Mouse (Mus musculus) limb, embryonic 13.5 days (tissue): Measurements from ENCODE around the gene Gm20388. TPM values are rescaled to one million over a fixed set of nuclear protein-coding genes. Genes with fewer than 3 reads are reported as not detected.

ENCODE experiments used
- ATAC-seq: fragments of 200-750 bp; cut with Nextera tagmentation; 2 replicates; pipeline ENCODE4 v1.8.0; 2017; ENCODE audit warnings: low read depth, moderate number of reproducible peaks, moderate TSS enrichment; ENCODE audit not compliant: low FRiP score
- H3K27ac ChIP-seq: fragments of 300-500 bp; sonication (generic); 2 replicates; pipeline ENCODE4 v1.5.1; 2015; ENCODE audit warnings: inconsistent platforms, mild to moderate bottlenecking, moderate library complexity
- H3K27me3 ChIP-seq: fragments of 300-500 bp; sonication (generic); 2 replicates; pipeline ENCODE4 v1.6.1; 2015; ENCODE audit warnings: mild to moderate bottlenecking, inconsistent platforms
- H3K36me3 ChIP-seq: fragments of 300-500 bp; sonication (generic); 2 replicates; pipeline ENCODE4 v1.6.1; 2015; ENCODE audit warnings: inconsistent platforms, mild to moderate bottlenecking, moderate library complexity
- H3K4me1 ChIP-seq: fragments of 300-500 bp; sonication (generic); 2 replicates; pipeline ENCODE4 v1.6.1; 2015; ENCODE audit warnings: inconsistent platforms
- H3K4me2 ChIP-seq: fragments of 300-500 bp; sonication (generic); replicated peaks from 2 replicates; pipeline ENCODE4 v1.6.1; 2015; ENCODE audit warnings: inconsistent platforms, mild to moderate bottlenecking, moderate library complexity
- H3K4me3 ChIP-seq: fragments of 300-500 bp; sonication (generic); 2 replicates; pipeline ENCODE4 v1.5.1; 2015; ENCODE audit warnings: moderate library complexity, mild to moderate bottlenecking, inconsistent platforms
- H3K9ac ChIP-seq: fragments of 300-500 bp; sonication (generic); 2 replicates; pipeline ENCODE4 v1.6.1; 2015; ENCODE audit warnings: mild to moderate bottlenecking, inconsistent platforms
- H3K9me3 ChIP-seq: fragments of 300-500 bp; sonication (generic); 2 replicates; pipeline ENCODE4 v1.6.1; 2016; ENCODE audit warnings: inconsistent platforms
- WGBS: fragments of 180-500 bp; shearing (Covaris S2); methylation state at CpG from one replicate; pipeline ENCODE4 v1.1.7; 2015; 5-methylcytosine and 5-hydroxymethylcytosine counted together
- polyA plus RNA-seq: library from polyadenylated mRNA; unstranded; fragments of >200 nt; fragmentation: Nextera tagmentation; extraction: Ambion mirVana; gene quantifications from 2 replicates; pipeline ENCODE4 v1.2.1, GENCODE M21; 2015

Gm20388 gene
- polyA plus RNA-seq, 1 experiment from 2014 or later = 7.1 TPM

DNA sequence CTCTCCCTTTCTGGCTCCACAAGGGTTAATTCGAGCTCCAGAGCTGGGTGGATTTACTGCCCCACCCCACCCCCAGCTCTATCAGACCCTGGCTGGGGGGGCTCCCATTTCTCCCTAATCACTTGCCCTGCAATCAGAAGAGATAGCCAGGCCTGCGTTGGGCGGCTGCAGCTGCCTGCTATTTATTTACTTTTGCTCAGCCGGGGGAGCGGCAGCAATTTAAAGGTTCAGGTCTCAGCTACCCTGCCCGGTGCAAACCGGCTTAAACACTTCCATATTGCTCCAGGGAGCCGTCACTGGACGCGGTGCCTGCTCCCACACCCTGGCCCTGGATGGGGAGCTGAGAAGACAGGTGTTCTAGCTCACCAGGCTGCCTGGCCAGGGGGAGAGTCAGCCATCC lies 1467.0 kb downstream of the Gm20388 start:
- Histone ChIP-seq H3K27ac (no peak overlapping the region), H3K9ac (0 out of 2 replicates have a peak overlapping the region, but pooled peaks have one; percentile 15), H3K4me3 (no peak overlapping the region), H3K36me3 (no peaks in the 10 kb centered on the region), H3K27me3 (peaks cover 52% of the 10 kb centered on the region), H3K9me3 (no peaks in the 10 kb centered on the region), H3K4me2 (0 out of 2 replicates have a peak overlapping the region, but pooled peaks have one; percentile 11), H3K4me1 (peaks cover 48% of the 10 kb centered on the region)
- WGBS = 4% methylated on average over 10 of the region's 10 CpGs
- ATAC-seq = no peak

DNA sequence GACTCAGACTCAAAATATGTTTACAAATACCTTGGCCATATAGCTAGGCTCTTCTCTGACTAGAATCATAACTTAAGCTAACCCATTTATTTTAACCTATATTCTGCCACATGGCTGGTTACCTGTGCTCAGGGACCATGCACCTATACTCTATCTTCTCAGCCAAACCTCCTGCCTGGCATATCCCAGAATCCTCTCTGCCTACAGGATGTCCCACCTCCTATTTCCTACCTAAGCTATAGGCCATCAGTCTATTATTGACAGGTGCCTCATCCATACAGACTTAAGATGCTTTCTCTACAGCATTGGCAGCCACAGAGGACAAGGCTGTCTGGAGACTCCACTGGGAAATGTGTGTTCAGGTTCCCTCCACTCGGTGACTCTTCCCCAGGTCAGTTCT lies 1468.7 kb downstream of the Gm20388 start:
- H3K4me3 ChIP-seq = no peak overlapping the region
- H3K9ac ChIP-seq = no peak overlapping the region
- 82% methylated on average over 1 of the region's 1 CpGs for WGBS
- no peaks in the 10 kb centered on the region for H3K36me3 ChIP-seq
- H3K4me2 ChIP-seq = no peak overlapping the region
- H3K4me1 ChIP-seq = peaks cover 48% of the 10 kb centered on the region
- no peak overlapping the region for H3K27ac ChIP-seq
- no peaks in the 10 kb centered on the region; the same call in 1 of the 2 replicates for H3K9me3 ChIP-seq
- no peak for ATAC-seq
- peaks cover 56% of the 10 kb centered on the region for H3K27me3 ChIP-seq

- H3K27me3 ChIP-seq = peaks cover 57% of the 10 kb centered on the region
- peaks cover 25% of the 10 kb centered on the region for H3K4me1 ChIP-seq
- WGBS = 1% methylated on average over 21 of the region's 21 CpGs
- H3K36me3 ChIP-seq = no peaks in the 10 kb centered on the region
- peak overlapping the region; percentile 40 for H3K4me3 ChIP-seq
- H3K27ac ChIP-seq = peak overlapping the region; percentile 10; the same call in 1 of the 2 replicates
- ATAC-seq = peak; percentile 68
- no peaks in the 10 kb centered on the region; the same call in 1 of the 2 replicates for H3K9me3 ChIP-seq
- peak overlapping the region; percentile 70 for H3K9ac ChIP-seq
- H3K4me2 ChIP-seq = peak overlapping the region; percentile 65
Observed at GRCm38 (mm10) chr8:121382583-121383241, 1472.1 kb downstream of the Gm20388 start.

DNA sequence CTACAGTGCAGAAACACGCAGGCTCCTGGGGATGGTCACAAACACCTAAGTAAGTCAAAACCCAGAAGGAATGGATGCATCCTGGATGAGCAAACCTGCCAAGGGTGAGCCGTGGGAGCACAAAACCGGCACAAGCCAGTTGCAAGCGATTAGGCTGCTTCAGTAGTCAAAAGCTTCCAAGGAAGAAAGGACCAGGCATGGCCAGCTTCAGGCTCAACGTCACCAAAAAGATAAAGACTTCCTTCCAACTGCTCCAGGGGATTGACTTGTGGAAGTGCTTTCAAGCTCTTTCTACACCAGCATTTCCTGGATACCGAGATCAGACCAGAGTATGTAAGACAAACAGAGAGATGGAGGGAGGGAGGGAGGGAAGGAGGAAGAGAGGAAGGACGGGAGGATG lies 1474.9 kb downstream of the Gm20388 start:
- ATAC-seq = no peak
- Histone ChIP-seq H3K4me1 (peaks cover 16% of the 10 kb centered on the region), H3K36me3 (no peaks in the 10 kb centered on the region), H3K27ac (no peak overlapping the region), H3K9ac (no peak overlapping the region), H3K4me2 (no peak overlapping the region), H3K27me3 (peaks cover 63% of the 10 kb centered on the region), H3K4me3 (no peak overlapping the region), H3K9me3 (no peaks in the 10 kb centered on the region; the same call in 1 of the 2 replicates)
- WGBS = 58% methylated on average over 7 of the region's 7 CpGs

DNA sequence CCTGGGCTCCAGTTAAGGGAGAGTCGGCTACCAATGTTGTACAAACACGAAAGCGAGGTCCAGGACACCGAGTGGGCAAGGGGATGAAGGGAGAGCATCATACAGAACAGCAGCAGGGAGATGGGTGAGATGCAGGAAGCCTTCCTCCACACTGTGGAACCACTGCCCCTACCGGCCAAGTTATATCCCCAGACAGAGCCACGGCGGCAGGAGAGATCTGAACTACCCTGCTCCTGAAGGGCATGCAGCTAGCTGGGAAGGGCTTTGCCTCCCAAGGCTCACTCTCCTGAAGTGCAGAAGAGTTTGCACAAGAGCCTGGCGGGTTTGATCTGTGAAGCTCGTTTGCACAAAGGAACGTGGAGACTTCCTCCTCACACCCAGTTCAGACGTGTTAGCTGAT lies 1480.0 kb downstream of the Gm20388 start:
- Histone ChIP-seq H3K27ac (no peak overlapping the region), H3K4me3 (no peak overlapping the region), H3K27me3 (peaks cover 75% of the 10 kb centered on the region), H3K4me2 (no peak overlapping the region), H3K9ac (no peak overlapping the region), H3K36me3 (no peaks in the 10 kb centered on the region), H3K4me1 (peaks cover 45% of the 10 kb centered on the region), H3K9me3 (no peaks in the 10 kb centered on the region)
- ATAC-seq = no peak
- WGBS = 15% methylated on average over 11 of the region's 11 CpGs

GRCm38 (mm10) chr8:121391254-121391653 lies 1480.6 kb downstream of the Gm20388 start:
- Histone ChIP-seq H3K27me3 (peaks cover 82% of the 10 kb centered on the region), H3K27ac (no peak overlapping the region), H3K4me1 (peaks cover 51% of the 10 kb centered on the region), H3K4me2 (no peak overlapping the region), H3K36me3 (no peaks in the 10 kb centered on the region), H3K9me3 (no peaks in the 10 kb centered on the region), H3K4me3 (no peak overlapping the region), H3K9ac (no peak overlapping the region; the same call in 1 of the 2 replicates)
- 3% methylated on average over 9 of the region's 9 CpGs for WGBS
- ATAC-seq = no peak

DNA sequence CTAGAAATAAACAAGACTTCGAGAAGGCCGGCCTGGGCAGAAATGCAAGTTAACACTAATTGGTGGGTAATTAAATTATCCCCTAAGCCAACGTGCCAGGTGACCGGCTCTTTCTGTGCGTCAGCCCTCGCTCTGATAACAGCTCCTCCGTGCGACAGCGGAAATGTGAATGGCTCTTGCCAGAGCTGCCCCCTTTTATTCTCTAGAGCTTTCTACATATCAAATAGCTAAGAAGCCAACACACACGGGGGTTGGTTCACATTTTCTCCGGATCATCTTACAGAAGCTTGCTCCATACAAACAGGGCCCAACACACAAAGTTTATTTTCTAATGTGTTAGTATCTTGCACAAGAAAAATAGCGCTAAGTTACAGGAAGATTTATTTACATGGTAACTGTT lies 1481.1 kb downstream of the Gm20388 start:
- WGBS = 5% methylated on average over 12 of the region's 12 CpGs
- Histone ChIP-seq H3K27me3 (peaks cover 87% of the 10 kb centered on the region), H3K27ac (no peak overlapping the region), H3K4me2 (no peak overlapping the region), H3K4me1 (peaks cover 56% of the 10 kb centered on the region), H3K9ac (no peak overlapping the region), H3K4me3 (no peak overlapping the region), H3K36me3 (no peaks in the 10 kb centered on the region), H3K9me3 (no peaks in the 10 kb centered on the region)
- ATAC-seq = no peak

DNA sequence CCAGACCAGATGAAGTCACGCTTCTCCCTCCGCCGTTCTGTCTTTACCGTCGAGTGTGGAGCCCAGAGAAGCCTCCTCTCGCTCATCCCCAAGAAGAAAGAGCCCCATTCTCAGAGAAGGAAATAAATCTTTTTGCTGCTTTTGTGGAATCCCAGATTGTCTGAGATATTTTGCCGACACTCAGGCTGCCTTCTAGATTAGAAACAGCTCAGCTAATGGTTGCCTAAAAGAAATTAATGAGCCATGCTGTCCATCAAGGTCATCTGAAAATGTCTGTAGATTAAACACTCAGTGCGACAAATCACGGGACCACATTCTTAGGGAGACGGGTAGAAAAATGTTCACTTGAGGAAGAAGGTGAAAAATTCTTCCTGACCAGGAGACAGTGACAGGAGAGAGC lies 1481.8 kb downstream of the Gm20388 start:
- ATAC-seq = no peak
- Histone ChIP-seq H3K4me3 (no peak overlapping the region), H3K4me1 (peaks cover 63% of the 10 kb centered on the region), H3K27ac (no peak overlapping the region), H3K27me3 (peaks cover 92% of the 10 kb centered on the region), H3K9me3 (no peaks in the 10 kb centered on the region), H3K9ac (no peak overlapping the region), H3K36me3 (no peaks in the 10 kb centered on the region), H3K4me2 (no peak overlapping the region)
- 20% methylated on average over 10 of the region's 10 CpGs for WGBS

- Histone ChIP-seq H3K9ac (no peak overlapping the region), H3K9me3 (no peaks in the 10 kb centered on the region), H3K27me3 (peaks cover 90% of the 10 kb centered on the region), H3K4me1 (peaks cover 70% of the 10 kb centered on the region), H3K4me2 (no peak overlapping the region), H3K4me3 (no peak overlapping the region), H3K36me3 (no peaks in the 10 kb centered on the region), H3K27ac (no peak overlapping the region)
- 12% methylated on average over 9 of the region's 9 CpGs for WGBS
- no peak for ATAC-seq
Observed at GRCm38 (mm10) chr8:121393111-121393510, 1482.5 kb downstream of the Gm20388 start.

DNA sequence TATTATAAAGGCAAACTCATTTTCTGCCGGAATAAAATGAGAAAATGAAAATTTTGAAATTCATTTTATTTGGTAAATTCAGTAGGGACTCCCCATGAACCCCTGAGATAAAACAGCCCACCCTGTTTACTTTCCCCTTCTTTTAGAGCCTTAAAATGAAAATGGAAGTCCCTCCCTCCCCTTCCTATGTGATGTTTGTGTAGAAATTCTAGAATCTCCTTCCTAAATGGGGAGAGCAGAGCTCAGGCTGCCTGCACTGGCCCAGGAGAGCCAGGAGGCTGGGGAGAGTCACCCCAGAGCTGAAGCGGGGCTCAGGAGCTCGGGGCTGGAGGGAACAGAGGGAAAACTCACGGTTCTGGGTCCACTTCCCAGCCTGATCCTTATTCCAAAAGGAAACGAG lies 1484.0 kb downstream of the Gm20388 start:
- Histone ChIP-seq H3K4me1 (peaks cover 76% of the 10 kb centered on the region), H3K9ac (no peak overlapping the region), H3K27ac (peak overlapping the region; percentile 49), H3K27me3 (peaks cover 90% of the 10 kb centered on the region), H3K9me3 (no peaks in the 10 kb centered on the region), H3K4me2 (peak overlapping the region; percentile 21; the same call in 1 of the 2 replicates), H3K4me3 (no peak overlapping the region), H3K36me3 (no peaks in the 10 kb centered on the region)
- no peak for ATAC-seq
- WGBS = 49% methylated on average over 5 of the region's 5 CpGs

GRCm38 (mm10) chr8:121395316-121395715 lies 1484.7 kb downstream of the Gm20388 start:
- Histone ChIP-seq H3K9me3 (no peaks in the 10 kb centered on the region), H3K9ac (no peak overlapping the region), H3K4me2 (0 out of 2 replicates have a peak overlapping the region, but pooled peaks have one; percentile 21), H3K4me3 (no peak overlapping the region), H3K27ac (peak overlapping the region; percentile 49; the same call in 1 of the 2 replicates), H3K27me3 (peaks cover 85% of the 10 kb centered on the region), H3K4me1 (peaks cover 75% of the 10 kb centered on the region), H3K36me3 (no peaks in the 10 kb centered on the region)
- WGBS = 42% methylated on average over 11 of the region's 11 CpGs
- ATAC-seq = no peak

DNA sequence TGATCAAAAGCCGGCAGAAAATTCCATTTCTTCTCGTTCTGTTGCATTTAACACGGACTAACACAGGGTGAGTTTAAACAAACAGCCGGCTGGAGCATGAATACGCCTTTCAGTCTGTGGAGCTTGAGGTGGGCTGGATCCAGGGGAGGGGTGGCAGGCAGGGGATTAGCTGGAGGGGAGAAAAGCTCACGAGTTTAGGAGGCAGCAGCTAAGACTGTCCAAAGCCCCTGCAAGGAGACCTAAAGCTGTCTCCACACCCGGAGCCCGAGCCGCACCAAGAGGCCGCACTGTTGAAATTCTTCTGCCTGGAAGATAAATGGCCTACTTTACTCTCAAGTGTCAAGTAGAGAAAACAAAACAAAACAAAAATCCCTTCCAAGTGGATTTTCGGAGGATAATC lies 1485.5 kb downstream of the Gm20388 start:
- peaks cover 70% of the 10 kb centered on the region for H3K4me1 ChIP-seq
- 20% methylated on average over 11 of the region's 11 CpGs for WGBS

More for the DNA sequence above, 1485.5 kb downstream of the Gm20388 start:
- Histone ChIP-seq H3K9me3 (no peaks in the 10 kb centered on the region), H3K36me3 (no peaks in the 10 kb centered on the region), H3K4me2 (peak overlapping the region; percentile 17; the same call in 1 of the 2 replicates), H3K27ac (peak overlapping the region; percentile 74), H3K27me3 (peaks cover 81% of the 10 kb centered on the region), H3K9ac (0 out of 2 replicates have a peak overlapping the region, but pooled peaks have one; percentile 4), H3K4me3 (no peak overlapping the region)
- ATAC-seq = no peak
